Comparison of ENCODE assay signal across 12 mouse cellular contexts in genomic region chr17:56020400-56021084, GRCm38 (mm10). TPM values are rescaled to one million over a fixed set of nuclear protein-coding genes. Genes with fewer than 3 reads are reported as not detected.
DNase-seq lines count a peak whose midpoint lies in the region; ATAC-seq and TF ChIP-seq lines count a peak whose summit lies in the region.
"Had no signal": no experiment of that assay in that cellular context is flagged by ENCODE, and none has a peak within 500 bp of the region (broad histone marks: within the 10 kb centered on the region; RNA-seq: fewer than 3 reads in every experiment).

No protein-coding gene starts in this region.

- intact Hi-C loops in heart, adult 2 months (cut with DNase I): no loop called here

- no peak overlapping the region for H3K4me2 ChIP-seq in heart, embryonic 12.5 days
- H3K4me2 ChIP-seq in neural tube, embryonic 13.5 days: no peak overlapping the region
- H3K4me2 ChIP-seq: embryonic facial prominence, embryonic 12.5 days had no signal

- H3K36me3 ChIP-seq in heart, embryonic 12.5 days: peaks cover 52% of the 10 kb centered on the region
- H3K36me3 ChIP-seq in heart, adult 2 months (ENCODE audit: control insufficient read depth, insufficient read depth, low read length): no peaks in the 10 kb centered on the region
- H3K36me3 ChIP-seq in neural tube, embryonic 13.5 days: peaks cover 54% of the 10 kb centered on the region

- no peak for TF ChIP-seq CTCF in heart, adult 2 months (IDR thresholded peaks at IDR 0.05)

- 83% methylated on average over 6 of the region's 6 CpGs for WGBS in heart, embryonic 12.5 days
- 89% methylated on average over 6 of the region's 6 CpGs for WGBS in heart, adult 2 months
- 89% methylated on average over 6 of the region's 6 CpGs for WGBS in neural tube, embryonic 13.5 days

- DNase-seq in cerebellum, adult 11-12 months: peak; percentile 54
- no peak for DNase-seq in cerebellum, adult 9-10 months
- no peak for DNase-seq in heart, adult 2 months
- peak; percentile 5 for DNase-seq in ovary, postnatal 36 days (ENCODE audit: low spot score)
- DNase-seq in ovary, postnatal 10 days (ENCODE audit: low spot score): no peak
- DNase-seq in urinary bladder, adult 2 months (ENCODE audit: low spot score): no peak
- DNase-seq: adrenal gland, postnatal 25 days; kidney, adult 11 months had no signal

- peaks cover 2% of the 10 kb centered on the region; the same call in 1 of the 2 replicates for H3K79me2 ChIP-seq in heart, adult 2 months (replicated peaks; ENCODE audit: control insufficient read depth, insufficient read depth, low read length)

- 0 out of 2 replicates have a peak overlapping the region, but pooled peaks have one; percentile 28 for H3K9ac ChIP-seq in heart, embryonic 12.5 days
- no peak overlapping the region for H3K9ac ChIP-seq in heart, adult 2 months (ENCODE audit: low read depth, low read length)
- H3K9ac ChIP-seq in neural tube, embryonic 13.5 days: no peak overlapping the region
- H3K9ac ChIP-seq: embryonic facial prominence, embryonic 12.5 days; liver, embryonic 14.5 days had no signal

- H3K27me3 ChIP-seq in heart, embryonic 12.5 days (replicated peaks): no peaks in the 10 kb centered on the region
- no peaks in the 10 kb centered on the region for H3K27me3 ChIP-seq in heart, adult 2 months (ENCODE audit: control insufficient read depth, insufficient read depth, low read length)
- no peaks in the 10 kb centered on the region for H3K27me3 ChIP-seq in neural tube, embryonic 13.5 days
- H3K27me3 ChIP-seq: embryonic facial prominence, embryonic 12.5 days had no signal

- no peak overlapping the region for H3K4me3 ChIP-seq in heart, embryonic 12.5 days
- H3K4me3 ChIP-seq in heart, adult 2 months: no peak overlapping the region
- H3K4me3 ChIP-seq in neural tube, embryonic 13.5 days: no peak overlapping the region
- H3K4me3 ChIP-seq: embryonic facial prominence, embryonic 12.5 days had no signal

- no peak for TF ChIP-seq POLR2A in heart, adult 2 months (IDR thresholded peaks at IDR 0.05; ENCODE audit: insufficient read depth, low read depth, low read length)

- no peaks in the 10 kb centered on the region for H3K9me3 ChIP-seq in heart, embryonic 12.5 days (replicated peaks)
- no peaks in the 10 kb centered on the region for H3K9me3 ChIP-seq in neural tube, embryonic 13.5 days
- H3K9me3 ChIP-seq: embryonic facial prominence, embryonic 12.5 days had no signal

- no peak for ATAC-seq in heart, embryonic 12.5 days (ENCODE audit: insufficient number of reproducible peaks, low FRiP score)
- ATAC-seq in neural tube, embryonic 13.5 days (ENCODE audit: low read depth): no peak

- no peak for TF ChIP-seq EP300 in heart, adult 2 months (IDR thresholded peaks at IDR 0.05; ENCODE audit: insufficient read depth, low read depth, low read length)

- no peak overlapping the region for H3K27ac ChIP-seq in heart, embryonic 12.5 days (ENCODE audit: poor library complexity, severe bottlenecking)
- H3K27ac ChIP-seq in heart, adult 2 months: no peak overlapping the region
- peak overlapping the region; percentile 20 for H3K27ac ChIP-seq in neural tube, embryonic 13.5 days (replicated peaks)
- H3K27ac ChIP-seq: embryonic facial prominence, embryonic 12.5 days; liver, embryonic 14.5 days had no signal

- peaks cover 61% of the 10 kb centered on the region for H3K4me1 ChIP-seq in heart, embryonic 12.5 days (replicated peaks)
- H3K4me1 ChIP-seq in heart, adult 2 months (ENCODE audit: control insufficient read depth, insufficient read depth, low read length): peaks cover 34% of the 10 kb centered on the region
- H3K4me1 ChIP-seq in neural tube, embryonic 13.5 days (replicated peaks): peaks cover 26% of the 10 kb centered on the region
- H3K4me1 ChIP-seq: embryonic facial prominence, embryonic 12.5 days had no signal

RNA-seq across cellular contexts. Expression of gene Mpnd, which starts 15.0 kb away (rescaled TPM):
- polyA plus RNA-seq in heart, embryonic 12.5 days (2016; fragmentation: Nextera tagmentation; extraction: Ambion mirVana): 75.4 and 78.7 TPM in 2 replicates
- 10 to 100 TPM; 63.1 to 78.9 TPM for total RNA-seq in heart, adult 2 months (2021)
- polyA plus RNA-seq in heart, adult 2 months (2012; rRNA removed): 68.0 and 75.8 TPM in 2 replicates
- 156 and 174 TPM in 2 replicates for polyA plus RNA-seq in neural tube, embryonic 13.5 days (2015; fragmentation: Nextera tagmentation; extraction: Ambion mirVana)
- polyA plus RNA-seq in urinary bladder, adult 2 months (2012; rRNA removed): 50.4 and 51.1 TPM in 2 replicates

RNA-seq across cellular contexts. Expression of gene Stap2, which starts 15.2 kb away (rescaled TPM):
- 10.2 and 10.4 TPM in 2 replicates for polyA plus RNA-seq in heart, embryonic 12.5 days (2016; fragmentation: Nextera tagmentation; extraction: Ambion mirVana)
- total RNA-seq in heart, adult 2 months (2021): 10 to 100 TPM; 12.2 to 14.8 TPM
- 28.6 and 30.6 TPM in 2 replicates for polyA plus RNA-seq in heart, adult 2 months (2012; rRNA removed)
- polyA plus RNA-seq in neural tube, embryonic 13.5 days (2015; fragmentation: Nextera tagmentation; extraction: Ambion mirVana): 6.4 and 7.4 TPM in 2 replicates
- 29.6 and 38.6 TPM in 2 replicates for polyA plus RNA-seq in urinary bladder, adult 2 months (2012; rRNA removed)

RNA-seq across cellular contexts. Expression of gene Sh3gl1, which starts 15.9 kb away (rescaled TPM):
- polyA plus RNA-seq in heart, embryonic 12.5 days (2016; fragmentation: Nextera tagmentation; extraction: Ambion mirVana): 93.2 and 96.6 TPM in 2 replicates
- total RNA-seq in heart, adult 2 months (2021): 10 to 100 TPM; 13.6 to 14.3 TPM
- 26.4 and 27.4 TPM in 2 replicates for polyA plus RNA-seq in heart, adult 2 months (2012; rRNA removed)
- polyA plus RNA-seq in neural tube, embryonic 13.5 days (2015; fragmentation: Nextera tagmentation; extraction: Ambion mirVana): 112 and 114 TPM in 2 replicates
- 55.5 and 78.1 TPM in 2 replicates for polyA plus RNA-seq in urinary bladder, adult 2 months (2012; rRNA removed)

RNA-seq across cellular contexts. Expression of gene Chaf1a, which starts 19.7 kb away (rescaled TPM):
- 22.0 and 22.6 TPM in 2 replicates for polyA plus RNA-seq in heart, embryonic 12.5 days (2016; fragmentation: Nextera tagmentation; extraction: Ambion mirVana)
- total RNA-seq in heart, adult 2 months (2021): 1 to 10 TPM in 1 of 2 experiments, under 1 TPM in 1; 0.99 to 1.3 TPM
- polyA plus RNA-seq in heart, adult 2 months (2012; rRNA removed): 0.45 and 0.67 TPM in 2 replicates
- 6.3 and 8.0 TPM in 2 replicates for polyA plus RNA-seq in neural tube, embryonic 13.5 days (2015; fragmentation: Nextera tagmentation; extraction: Ambion mirVana)
- 2.1 and 2.2 TPM in 2 replicates for polyA plus RNA-seq in urinary bladder, adult 2 months (2012; rRNA removed)

RNA-seq across cellular contexts. Expression of gene Fsd1, which starts 34.2 kb away (rescaled TPM):
- polyA plus RNA-seq in heart, embryonic 12.5 days (2016; fragmentation: Nextera tagmentation; extraction: Ambion mirVana): 5.2 and 5.6 TPM in 2 replicates
- under 1 TPM; 0.50 to 0.61 TPM for total RNA-seq in heart, adult 2 months (2021)
- 0.35 and 0.76 TPM in 2 replicates for polyA plus RNA-seq in heart, adult 2 months (2012; rRNA removed)
- 145 and 165 TPM in 2 replicates for polyA plus RNA-seq in neural tube, embryonic 13.5 days (2015; fragmentation: Nextera tagmentation; extraction: Ambion mirVana)
- 0.57 and 1.2 TPM in 2 replicates for polyA plus RNA-seq in urinary bladder, adult 2 months (2012; rRNA removed)

Comparison
In these comparisons a context has a peak if more than half of its experiments do, and no peak if none do; other contexts are left out.
1. DNase-seq: peak in cerebellum, adult 11-12 months (single experiment) and ovary, postnatal 36 days (single experiment); none in cerebellum, adult 9-10 months (single experiment), heart, adult 2 months (0 of 2), ovary, postnatal 10 days (single experiment) and urinary bladder, adult 2 months (single experiment).